Mouse (Mus musculus) lung, embryonic 14.5 days (tissue): ENCODE results near the gene Fbxl13. TPM values are rescaled to one million over a fixed set of nuclear protein-coding genes. Genes with fewer than 3 reads are reported as not detected.

ENCODE experiments used
- ATAC-seq: fragments of 200-750 bp; cut with Nextera tagmentation; 2 replicates; pipeline ENCODE4 v1.8.0; 2017; ENCODE audit warnings: mild to moderate bottlenecking, moderate TSS enrichment, moderate library complexity; ENCODE audit not compliant: insufficient read depth
- DNase-seq: peaks from one replicate; pipeline ENCODE4 v3.0.0-alpha.2; 2015
- H3K27ac ChIP-seq: fragments of 300-500 bp; sonication (generic); 2 replicates; pipeline ENCODE4 v1.5.1; 2014; ENCODE audit warnings: low read depth, mild to moderate bottlenecking, moderate library complexity
- H3K27me3 ChIP-seq: fragments of 300-500 bp; sonication (generic); 2 replicates; pipeline ENCODE4 v1.6.1; 2014; ENCODE audit warnings: low read length, control low read depth; ENCODE audit not compliant: insufficient read depth
- H3K36me3 ChIP-seq: fragments of 300-500 bp; sonication (generic); 2 replicates; pipeline ENCODE4 v1.6.1; 2014; ENCODE audit warnings: control low read depth; ENCODE audit not compliant: insufficient read depth
- H3K4me1 ChIP-seq: fragments of 300-500 bp; sonication (generic); 2 replicates; pipeline ENCODE4 v1.6.1; 2014; ENCODE audit warnings: antibody characterized with exemption, control low read depth; ENCODE audit not compliant: insufficient read depth
- H3K4me2 ChIP-seq: fragments of 300-500 bp; sonication (generic); 2 replicates; pipeline ENCODE4 v1.6.1; 2014; ENCODE audit warnings: mild to moderate bottlenecking
- H3K4me3 ChIP-seq: fragments of 300-500 bp; sonication (generic); 2 replicates; pipeline ENCODE4 v1.5.1; 2014; ENCODE audit warnings: low read depth, low read length
- H3K9ac ChIP-seq: fragments of 300-500 bp; sonication (generic); 2 replicates; pipeline ENCODE4 v1.6.1; 2014
- H3K9me3 ChIP-seq: fragments of 300-500 bp; sonication (generic); 2 replicates; pipeline ENCODE4 v1.6.1; 2016; ENCODE audit warnings: low read depth, low read length, control low read depth
- CTCF ChIP-seq: IDR thresholded peaks from 2 replicates; pipeline ENCODE4 v1.5.1; 2016; ENCODE audit warnings: antibody characterized with exemption, low read depth
- WGBS: fragments of 180-500 bp; shearing (Covaris S2); extraction: QIAGEN DNeasy Blood & Tissue Kit; methylation state at CpG from one replicate; pipeline ENCODE4 v1.1.7; 2014; 5-methylcytosine and 5-hydroxymethylcytosine counted together
- polyA plus RNA-seq: library from polyadenylated mRNA; unstranded; fragments of >200 nt; fragmentation: Nextera tagmentation; extraction: Ambion mirVana; gene quantifications from 2 replicates; pipeline ENCODE4 v1.2.1, GENCODE M21; 2014

Gene Fbxl13
- polyA plus RNA-seq, 1 experiment from 2014 or later, result 0.50 TPM

GRCm38 (mm10) chr5:21505159-21505558 lies 140.3 kb downstream of the Fbxl13 start:
- ATAC-seq, result no peak

GRCm38 (mm10) chr5:21502936-21503610 lies 142.4 kb downstream of the Fbxl13 start:
- ATAC-seq (no peak), DNase-seq (no peak)
- Histone ChIP-seq H3K4me2 (no peak overlapping the region), H3K4me1 (peaks cover 3% of the 10 kb centered on the region; the same call in 1 of the 2 replicates), H3K4me3 (no peak overlapping the region), H3K27ac (no peak overlapping the region), H3K9ac (no peak overlapping the region), H3K9me3 (no peaks in the 10 kb centered on the region), H3K27me3 (no peaks in the 10 kb centered on the region), H3K36me3 (no peaks in the 10 kb centered on the region)
- WGBS, result 73% methylated on average over 13 of the region's 13 CpGs
- no peak for TF ChIP-seq CTCF

More at GRCm38 (mm10) chr5:21505159-21505558, 140.3 kb downstream of the Fbxl13 start:
- Histone ChIP-seq H3K27ac (no peak overlapping the region), H3K4me1 (peaks cover under 1% of the 10 kb centered on the region; the same call in 1 of the 2 replicates), H3K36me3 (no peaks in the 10 kb centered on the region), H3K9me3 (no peaks in the 10 kb centered on the region), H3K9ac (no peak overlapping the region), H3K27me3 (no peaks in the 10 kb centered on the region), H3K4me2 (no peak overlapping the region), H3K4me3 (no peak overlapping the region)
- WGBS, result 67% methylated on average over 8 of the region's 8 CpGs
- TF ChIP-seq CTCF, result no peak
- DNase-seq, result no peak

GRCm38 (mm10) chr5:21500941-21501340 lies 144.5 kb downstream of the Fbxl13 start:
- no peak for ATAC-seq
- no peak for TF ChIP-seq CTCF
- WGBS, result 86% methylated on average over 2 of the region's 2 CpGs
- Histone ChIP-seq H3K36me3 (no peaks in the 10 kb centered on the region), H3K4me2 (no peak overlapping the region), H3K4me3 (no peak overlapping the region), H3K9me3 (no peaks in the 10 kb centered on the region), H3K27me3 (no peaks in the 10 kb centered on the region), H3K27ac (no peak overlapping the region), H3K4me1 (peaks cover 3% of the 10 kb centered on the region; the same call in 1 of the 2 replicates), H3K9ac (no peak overlapping the region)
- DNase-seq, result no peak

GRCm38 (mm10) chr5:21500133-21500532 lies 145.3 kb downstream of the Fbxl13 start:
- no peak for ATAC-seq
- no peak overlapping the region for H3K27ac ChIP-seq

GRCm38 (mm10) chr5:21498925-21499324 lies 146.5 kb downstream of the Fbxl13 start:
- TF ChIP-seq CTCF, result no peak
- Histone ChIP-seq H3K36me3 (no peaks in the 10 kb centered on the region), H3K4me2 (no peak overlapping the region), H3K9me3 (no peaks in the 10 kb centered on the region), H3K27ac (no peak overlapping the region), H3K4me3 (no peak overlapping the region), H3K9ac (no peak overlapping the region), H3K4me1 (peaks cover 3% of the 10 kb centered on the region; the same call in 1 of the 2 replicates), H3K27me3 (no peaks in the 10 kb centered on the region)
- ATAC-seq (no peak), DNase-seq (no peak)
- 71% methylated on average over 11 of the region's 11 CpGs for WGBS

More at GRCm38 (mm10) chr5:21500133-21500532, 145.3 kb downstream of the Fbxl13 start:
- H3K4me1 ChIP-seq, result peaks cover 3% of the 10 kb centered on the region; the same call in 1 of the 2 replicates
- no peak overlapping the region for H3K4me2 ChIP-seq
- WGBS, result 56% methylated on average over 10 of the region's 10 CpGs
- H3K27me3 ChIP-seq, result no peaks in the 10 kb centered on the region
- DNase-seq, result no peak
- H3K9ac ChIP-seq, result no peak overlapping the region
- H3K36me3 ChIP-seq, result no peaks in the 10 kb centered on the region
- H3K9me3 ChIP-seq, result no peaks in the 10 kb centered on the region
- H3K4me3 ChIP-seq, result no peak overlapping the region
- TF ChIP-seq CTCF, result no peak

GRCm38 (mm10) chr5:21498490-21498889 lies 146.9 kb downstream of the Fbxl13 start:
- Histone ChIP-seq H3K36me3 (no peaks in the 10 kb centered on the region), H3K4me2 (no peak overlapping the region), H3K4me1 (peaks cover 3% of the 10 kb centered on the region; the same call in 1 of the 2 replicates), H3K27me3 (no peaks in the 10 kb centered on the region), H3K9ac (no peak overlapping the region), H3K4me3 (no peak overlapping the region), H3K27ac (no peak overlapping the region), H3K9me3 (no peaks in the 10 kb centered on the region)
- no peak for TF ChIP-seq CTCF
- no peak for DNase-seq
- WGBS, result 78% methylated on average over 2 of the region's 2 CpGs
- no peak for ATAC-seq

GRCm38 (mm10) chr5:21496881-21497280 lies 148.6 kb downstream of the Fbxl13 start:
- Histone ChIP-seq H3K27ac (no peak overlapping the region), H3K4me2 (no peak overlapping the region), H3K36me3 (no peaks in the 10 kb centered on the region), H3K4me1 (peaks cover 3% of the 10 kb centered on the region; the same call in 1 of the 2 replicates), H3K9ac (no peak overlapping the region), H3K27me3 (no peaks in the 10 kb centered on the region), H3K9me3 (no peaks in the 10 kb centered on the region), H3K4me3 (no peak overlapping the region)
- no peak for TF ChIP-seq CTCF
- DNase-seq (no peak), ATAC-seq (no peak)
- 70% methylated on average over 3 of the region's 3 CpGs for WGBS
